Mouse (Mus musculus) liver, postnatal 0 days (tissue): Measurements from ENCODE around the gene Mapre3.

ENCODE experiments used
- CTCF ChIP-seq: sonication (generic); IDR thresholded peaks from 2 replicates; pipeline ENCODE4 v1.5.1; 2016; ENCODE audit warnings: antibody characterized with exemption, low read depth
- EP300 ChIP-seq: IDR thresholded peaks from 2 replicates; pipeline ENCODE4 v1.6.1; 2016; ENCODE audit warnings: antibody characterized with exemption, low read depth, mild to moderate bottlenecking

GRCm38 (mm10) chr5:30866871-30867270, 52.4 kb downstream of the Mapre3 start:
- TF ChIP-seq CTCF: no peak
- no peak for TF ChIP-seq EP300
